Mouse (Mus musculus) spleen, adult 12 weeks (tissue): Measurements from ENCODE around the gene Polr2e.
"Not testable (repeated sequence)": the region's sequence is repeated elsewhere in the genome, so short reads cannot be mapped to it uniquely, and the experiment has no call there.

Experiments
- DNase-seq: peaks from one replicate; pipeline ENCODE4 v3.0.0; 2022; ENCODE audit warnings: low spot score

Polr2e gene

DNA sequence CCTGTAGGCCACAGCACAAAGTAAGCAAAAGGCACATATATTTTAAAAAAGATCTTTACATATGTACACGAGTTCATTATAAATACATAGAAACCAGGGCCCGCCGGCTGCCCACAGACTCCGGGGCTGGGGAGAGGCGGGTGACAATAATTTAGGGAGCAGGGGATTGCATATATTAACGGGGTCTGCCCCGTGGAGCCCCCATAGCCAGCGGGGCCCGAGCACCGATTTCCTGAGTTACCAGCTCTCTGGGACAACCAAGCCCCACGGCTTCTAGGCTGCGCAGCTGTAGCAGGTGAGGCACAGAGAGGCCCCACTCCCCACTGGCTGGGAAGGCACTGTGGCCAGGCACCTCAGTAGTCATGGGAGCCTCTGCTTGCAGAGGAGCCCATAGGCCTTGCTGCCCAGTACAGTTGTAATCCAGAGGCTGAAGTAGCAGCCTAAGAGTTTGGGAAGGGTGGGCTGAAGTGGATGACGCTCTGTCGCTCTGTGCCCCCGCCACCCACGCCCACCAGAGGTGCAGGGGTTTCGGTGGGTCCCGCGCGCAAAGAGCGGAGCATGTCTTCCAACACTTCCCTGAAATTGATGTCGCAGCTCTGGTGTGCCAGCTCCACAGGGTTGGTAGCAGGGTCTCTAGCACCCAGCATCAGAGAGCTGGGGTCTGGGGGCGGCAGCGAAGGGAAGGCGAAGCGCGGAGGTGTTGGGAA, 17.5 kb upstream of the Polr2e start:
- DNase-seq = no peak

DNA sequence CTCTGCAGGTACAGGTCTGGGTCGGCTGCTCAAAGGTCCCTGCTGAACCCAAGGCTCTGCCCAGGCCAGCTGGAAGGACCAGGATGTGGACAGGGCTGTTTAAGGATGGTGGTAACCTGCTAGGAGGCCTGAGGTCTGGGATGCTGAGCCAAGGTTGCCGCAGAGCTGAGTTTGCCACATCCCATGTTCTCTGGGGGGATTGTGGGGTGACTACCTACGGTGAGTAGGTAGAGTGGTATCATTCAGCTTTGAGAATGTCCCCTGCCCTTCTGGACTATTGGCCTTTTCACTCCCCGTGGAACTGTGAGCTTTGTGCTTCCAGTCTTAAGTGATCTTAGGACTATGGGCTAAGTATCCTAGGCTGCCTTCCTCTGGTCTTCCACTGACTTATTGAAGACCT, 16.9 kb upstream of the Polr2e start:
- DNase-seq = no peak

DNA sequence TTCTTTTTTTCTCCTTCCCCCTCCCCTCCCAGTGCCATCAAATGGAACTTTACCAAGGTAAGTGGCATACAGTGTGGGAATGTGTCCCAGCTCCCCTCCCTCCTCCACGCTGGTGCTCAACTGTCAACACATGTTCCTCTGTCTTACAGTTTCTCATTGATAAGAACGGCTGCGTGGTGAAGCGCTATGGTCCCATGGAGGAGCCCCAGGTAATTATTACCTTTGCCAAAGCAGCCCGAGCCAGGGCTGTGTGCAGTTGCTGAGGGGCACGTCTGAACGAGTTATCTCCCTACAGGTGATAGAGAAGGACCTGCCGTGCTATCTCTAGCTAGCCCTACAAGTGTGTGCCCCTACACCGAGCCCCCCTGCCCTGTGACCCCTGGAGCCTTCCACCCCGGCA, 16.3 kb upstream of the Polr2e start:
- DNase-seq = no peak

DNA sequence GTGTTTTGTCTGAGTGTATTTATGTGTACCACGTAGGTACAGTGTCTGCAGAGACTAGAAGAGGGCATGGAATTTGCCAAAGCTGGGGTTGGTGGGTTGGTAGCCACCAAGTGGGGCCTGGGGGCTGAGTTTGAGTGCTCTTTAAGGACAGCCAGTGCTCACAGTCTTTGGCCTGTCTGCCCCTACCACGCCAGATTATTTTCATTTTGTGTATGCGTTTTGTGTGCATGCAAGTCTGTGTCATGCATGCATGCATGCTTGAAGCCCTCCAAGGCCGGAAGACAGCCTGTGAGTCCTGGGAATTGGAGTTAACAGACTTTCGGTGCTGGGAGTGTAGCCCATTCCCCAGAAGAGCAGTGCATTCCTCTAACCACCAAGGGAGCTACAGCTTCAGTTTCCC, 15.8 kb upstream of the Polr2e start:
- no peak for DNase-seq

DNA sequence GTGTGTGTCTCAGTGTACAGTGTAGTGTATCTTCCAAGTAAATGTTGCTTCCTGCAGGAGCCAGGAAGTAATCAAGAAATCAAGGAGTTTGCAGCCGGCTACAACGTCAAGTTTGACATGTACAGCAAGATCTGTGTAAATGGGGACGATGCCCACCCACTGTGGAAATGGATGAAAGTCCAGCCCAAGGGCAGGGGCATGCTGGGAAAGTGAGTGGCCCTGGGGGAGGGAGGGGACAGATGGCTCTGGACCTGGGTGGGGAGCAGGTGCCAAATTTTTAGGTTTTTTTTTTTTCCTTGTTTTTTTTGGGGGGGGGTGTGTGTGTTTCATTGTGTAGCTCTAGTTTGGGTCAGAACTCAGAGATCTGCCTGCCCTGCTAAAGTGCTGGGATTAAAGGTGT, 15.3 kb upstream of the Polr2e start:
- DNase-seq = not testable (repeated sequence)

DNA sequence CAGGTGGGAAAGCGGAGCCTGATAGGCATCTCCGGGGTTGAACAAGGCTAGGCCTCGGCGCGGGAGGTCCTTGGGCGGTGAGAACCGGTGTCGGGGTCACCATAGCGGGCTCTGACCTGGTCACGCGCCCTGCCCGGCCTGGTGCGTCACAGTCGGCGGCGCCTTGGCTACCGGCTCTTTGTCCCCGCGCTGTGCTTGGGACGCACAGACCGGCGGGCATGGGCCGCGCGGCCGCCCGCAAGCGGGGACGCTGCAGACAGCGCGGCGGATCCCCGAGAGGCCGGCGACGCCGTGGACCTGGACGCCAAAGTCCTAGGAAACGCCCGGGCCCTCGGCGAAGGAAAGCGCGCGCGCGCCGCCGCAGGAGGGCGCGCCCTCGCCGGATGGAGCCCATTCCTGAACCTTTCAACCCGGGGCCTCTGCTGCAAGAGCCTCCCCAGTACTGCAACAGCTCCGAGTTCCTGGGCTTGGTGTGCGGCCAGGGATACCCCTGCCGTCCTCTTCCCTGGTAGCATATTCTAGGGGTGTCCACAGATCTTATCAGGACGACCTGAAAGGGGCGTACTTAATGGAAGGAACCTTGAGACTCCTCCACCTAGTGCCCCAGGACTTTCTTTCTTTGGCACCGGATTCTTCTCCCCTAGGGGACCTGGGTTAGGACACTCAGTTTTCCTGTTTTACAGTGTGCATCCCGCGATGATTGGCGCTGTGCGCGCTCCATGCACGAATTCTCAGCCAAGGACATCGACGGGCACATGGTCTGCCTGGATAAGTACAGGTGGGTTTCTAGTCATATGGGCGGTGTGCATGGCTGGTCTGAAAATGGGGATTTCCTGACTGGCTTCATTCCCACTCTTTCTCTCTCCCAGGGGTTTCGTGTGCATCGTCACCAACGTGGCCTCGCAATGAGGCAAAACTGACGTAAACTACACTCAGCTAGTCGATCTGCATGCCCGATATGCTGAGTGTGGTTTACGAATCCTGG, 14.5 kb upstream of the Polr2e start:
- DNase-seq = peak; percentile 62

DNA sequence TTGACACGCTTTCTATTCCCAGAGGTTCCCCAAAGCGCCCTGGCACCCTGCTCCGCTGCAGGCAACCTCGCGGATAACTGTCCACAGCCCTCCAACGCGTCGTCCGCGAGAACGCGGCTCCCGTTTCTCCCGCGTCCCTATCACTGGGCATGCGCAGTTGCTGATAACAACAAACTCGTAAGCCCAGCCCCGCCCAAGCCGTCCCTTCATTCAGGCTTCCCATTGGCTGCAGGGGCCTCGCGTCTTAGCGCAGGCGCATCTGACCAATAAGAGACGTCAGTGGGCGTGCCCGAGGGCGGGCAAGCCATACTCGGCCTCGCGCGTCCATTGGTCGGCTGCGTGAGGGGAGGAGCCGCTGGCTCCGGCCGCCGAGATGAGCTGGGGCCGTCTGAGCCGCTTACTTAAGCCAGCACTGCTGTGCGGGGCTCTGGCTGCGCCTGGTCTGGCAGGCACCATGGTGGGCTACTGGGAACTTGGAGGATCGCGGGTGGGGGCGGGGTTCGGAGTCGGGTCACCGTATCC, 13.7 kb upstream of the Polr2e start:
- peak; percentile 99 for DNase-seq

DNA sequence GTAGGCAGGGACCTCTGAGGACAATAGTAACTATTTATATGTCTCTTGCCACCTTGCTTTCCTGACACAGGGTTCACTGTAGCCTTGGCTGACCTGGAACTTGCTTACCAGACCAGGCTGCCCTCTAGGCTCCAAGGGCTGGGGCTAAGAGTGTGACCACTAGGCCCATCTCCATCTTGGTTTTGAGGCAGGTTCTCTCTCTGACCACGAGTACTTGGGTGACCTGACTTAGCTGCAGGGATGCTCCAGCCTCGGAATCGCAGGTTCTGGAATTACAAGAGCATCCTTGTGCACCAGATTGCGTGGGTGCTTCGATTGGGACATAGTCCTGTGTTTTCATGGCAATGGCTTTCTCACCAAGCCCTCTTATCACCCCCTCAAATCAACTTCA, 12.8 kb upstream of the Polr2e start:
- no peak for DNase-seq

DNA sequence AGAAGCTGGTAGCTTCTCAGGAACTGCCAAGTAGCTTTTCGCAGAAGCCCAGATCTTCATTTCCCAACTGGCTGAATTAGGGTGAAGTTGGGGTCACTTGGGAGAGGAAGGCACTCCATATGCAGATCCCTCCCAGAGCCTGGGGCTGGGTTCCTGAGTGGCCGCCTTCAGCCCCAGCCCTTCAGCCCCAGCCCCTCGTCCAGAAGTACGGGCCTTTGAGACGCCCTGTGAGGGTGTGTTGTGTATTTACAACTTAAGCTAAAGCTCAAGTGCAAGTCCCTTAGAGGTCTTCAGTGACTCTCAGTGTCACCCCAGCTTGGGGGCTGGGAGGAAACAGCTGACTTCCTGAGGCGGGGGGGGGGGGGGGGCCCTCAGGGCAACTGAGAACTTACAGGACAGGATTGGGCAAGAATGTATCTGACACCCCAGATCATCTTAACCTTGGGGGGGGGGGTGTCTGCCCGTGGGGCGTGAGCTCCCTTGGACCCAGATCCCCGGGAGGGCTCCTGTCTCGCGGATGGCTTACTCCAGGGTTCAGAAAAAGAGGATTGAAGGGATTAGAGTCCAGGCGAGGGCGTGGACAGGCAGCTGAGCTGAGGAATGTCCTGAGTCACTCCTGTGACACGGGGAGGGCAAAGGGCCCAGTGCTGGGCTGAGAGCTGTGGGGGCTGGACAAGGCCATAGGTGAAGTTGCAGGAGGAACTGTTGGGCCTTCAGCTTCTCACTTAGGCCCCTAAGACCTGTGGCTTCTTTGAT, 12.2 kb upstream of the Polr2e start:
- DNase-seq = no peak

DNA sequence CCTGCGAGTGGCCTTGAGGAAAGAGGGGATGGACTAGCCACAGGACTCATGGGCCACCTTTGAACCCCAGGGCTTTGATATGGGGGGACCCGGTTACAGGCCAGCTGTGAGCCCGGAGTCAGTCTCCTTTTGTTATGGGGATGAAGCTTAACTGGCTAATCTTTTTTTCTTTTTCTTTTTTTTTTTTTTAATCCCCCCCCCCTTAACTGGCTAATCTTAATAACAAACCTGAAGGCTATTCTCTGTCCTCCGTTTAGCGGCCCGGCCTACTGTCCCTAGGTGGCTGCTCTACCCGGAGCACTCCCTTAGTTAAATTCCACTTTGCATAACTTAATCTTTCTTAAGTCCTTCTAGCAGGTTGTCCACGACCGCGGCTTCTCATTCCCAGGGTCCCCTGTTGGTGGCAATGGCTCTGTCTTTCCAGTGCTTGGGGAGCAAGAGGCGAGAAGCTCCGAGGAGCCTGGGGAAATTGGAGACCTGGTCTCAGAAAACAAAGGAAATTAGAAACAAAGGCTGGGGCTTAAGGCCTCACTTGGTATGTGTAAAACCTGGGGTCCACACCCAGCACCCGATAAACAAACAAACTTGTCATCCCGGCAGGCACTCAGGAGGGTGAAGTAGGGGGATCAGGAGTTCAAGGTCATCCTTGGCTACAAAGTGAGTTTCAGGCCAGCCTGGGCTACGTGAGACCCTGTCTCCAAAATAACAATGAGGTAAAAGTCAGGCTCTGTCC, 11.5 kb upstream of the Polr2e start:
- no peak for DNase-seq

DNA sequence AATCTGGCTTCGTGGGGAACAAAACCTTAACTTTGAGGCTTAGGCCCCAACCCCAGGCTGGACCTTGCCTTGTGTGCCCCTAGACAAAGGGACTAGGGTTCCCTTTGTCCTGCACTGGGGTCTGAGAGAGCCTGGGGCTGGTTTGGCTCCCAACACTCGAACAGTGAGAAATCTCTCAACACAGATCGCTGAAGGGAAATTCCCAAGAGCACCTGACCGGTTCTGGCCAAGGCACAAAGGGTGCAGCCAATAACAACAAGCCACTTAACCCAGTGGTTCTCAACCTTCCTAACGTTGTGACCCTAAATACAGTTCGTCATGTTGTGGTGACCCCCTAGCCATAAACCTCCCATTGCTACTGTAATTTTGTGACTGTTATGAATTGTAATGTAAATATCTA, 10.6 kb upstream of the Polr2e start:
- no peak for DNase-seq

DNA sequence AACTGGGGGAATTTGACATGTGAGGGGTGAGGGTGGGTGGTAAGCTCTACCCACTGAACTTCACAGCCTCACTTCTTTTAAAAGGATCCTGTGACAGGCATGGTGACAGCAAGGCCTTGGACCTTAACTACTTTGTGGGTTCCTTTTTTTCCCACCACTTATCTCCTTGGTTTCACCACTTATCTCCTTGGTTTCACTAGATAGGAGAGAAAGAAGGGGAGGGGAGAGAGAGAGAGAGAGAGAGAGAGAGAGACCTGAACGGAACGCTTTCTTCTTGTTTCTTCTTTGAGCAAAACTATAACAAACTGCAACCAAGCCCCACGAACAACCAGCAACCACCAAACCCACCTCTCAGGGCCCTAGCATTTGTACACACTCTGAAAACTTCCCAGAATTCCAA, 9.2 kb upstream of the Polr2e start:
- no peak for DNase-seq

DNA sequence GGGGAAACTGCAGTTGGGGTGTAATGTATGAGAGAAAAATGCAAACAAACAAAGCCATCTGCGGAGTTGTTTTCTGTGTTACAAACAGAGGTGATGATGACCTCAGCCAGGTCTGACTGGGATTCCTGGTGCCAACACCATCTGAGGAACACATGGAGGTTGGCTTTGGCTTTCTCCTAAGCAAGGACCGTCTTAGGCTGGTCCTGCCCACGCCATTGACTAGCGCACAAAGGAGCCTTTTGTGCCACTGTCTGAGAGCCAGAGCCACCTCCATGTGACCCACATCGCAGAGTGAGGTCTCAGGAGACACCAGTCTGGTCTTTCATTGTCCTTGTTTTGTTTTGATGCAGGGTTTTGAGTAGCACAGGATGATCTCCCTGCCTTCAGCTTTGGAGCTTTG, 8.8 kb upstream of the Polr2e start:
- DNase-seq = no peak

DNA sequence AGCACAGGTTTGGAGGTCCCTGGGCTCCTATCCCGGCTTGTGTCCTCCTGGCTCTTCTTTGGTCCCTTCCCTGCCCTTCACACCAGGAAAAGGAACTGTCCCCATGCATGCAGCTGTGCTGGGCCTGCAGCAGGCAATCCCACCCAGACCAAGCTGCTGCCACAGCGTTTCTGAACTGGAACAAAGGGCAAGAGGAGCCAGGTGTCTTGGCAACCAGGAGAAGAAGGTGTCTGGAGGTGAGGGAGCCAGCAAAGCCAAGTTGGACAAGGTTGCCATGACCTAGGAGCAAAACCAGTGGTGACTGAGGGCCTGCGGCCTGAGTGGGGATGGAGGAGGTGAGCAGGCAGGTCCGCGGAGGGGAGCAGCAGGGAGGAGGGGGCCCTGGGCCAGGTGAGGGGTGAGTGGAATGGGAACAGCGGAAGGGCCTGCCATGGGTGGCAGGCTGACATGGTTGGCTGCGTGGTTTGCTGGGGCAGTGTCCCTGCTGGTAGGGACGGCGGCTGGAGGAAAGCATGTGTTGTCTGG, 7.5 kb upstream of the Polr2e start, which contains the start of gene Gpx4:
Gpx4 (plus strand) TSS at position 126 of the 525 bp plus-strand sequence.
- DNase-seq = no peak

DNA sequence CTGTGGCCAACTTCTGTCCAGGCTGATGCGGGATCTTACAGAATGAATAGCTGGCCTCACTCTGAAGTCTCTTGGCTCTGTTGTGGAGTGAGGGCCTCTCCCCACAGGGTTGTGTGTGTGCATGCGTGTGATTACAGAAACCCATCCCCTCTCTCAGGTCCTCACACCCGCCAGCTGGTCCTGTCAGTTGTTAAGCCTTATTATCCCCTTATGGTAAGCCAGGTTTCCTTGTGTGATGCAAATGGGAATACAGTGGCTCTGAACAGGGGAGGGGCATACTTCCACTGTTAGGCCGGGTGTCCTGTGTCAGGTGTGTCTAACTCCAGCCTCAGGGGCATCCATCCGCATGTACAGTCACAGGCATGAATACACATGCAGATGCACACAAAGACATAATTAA, 6.2 kb upstream of the Polr2e start:
- DNase-seq = no peak

DNA sequence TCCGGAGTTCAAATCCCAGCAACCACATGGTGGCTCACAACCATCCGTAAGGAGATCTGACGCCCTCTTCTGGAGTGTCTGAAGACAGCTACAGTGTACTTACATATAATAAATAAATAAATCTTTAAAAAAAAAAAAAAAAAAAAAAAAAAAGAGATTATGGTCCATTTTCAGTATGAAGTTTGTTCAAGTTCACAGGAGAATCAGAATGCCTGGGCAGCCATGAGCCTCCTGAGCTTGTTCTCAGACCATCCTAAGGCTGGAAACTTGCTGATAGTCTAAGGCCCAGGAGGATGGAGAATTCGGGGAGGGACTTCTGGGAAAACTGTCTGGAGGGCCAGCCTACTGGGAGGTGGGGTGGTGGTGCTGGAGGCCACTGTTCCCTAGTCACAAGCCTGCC, 5.8 kb upstream of the Polr2e start:
- not testable (repeated sequence) for DNase-seq

DNA sequence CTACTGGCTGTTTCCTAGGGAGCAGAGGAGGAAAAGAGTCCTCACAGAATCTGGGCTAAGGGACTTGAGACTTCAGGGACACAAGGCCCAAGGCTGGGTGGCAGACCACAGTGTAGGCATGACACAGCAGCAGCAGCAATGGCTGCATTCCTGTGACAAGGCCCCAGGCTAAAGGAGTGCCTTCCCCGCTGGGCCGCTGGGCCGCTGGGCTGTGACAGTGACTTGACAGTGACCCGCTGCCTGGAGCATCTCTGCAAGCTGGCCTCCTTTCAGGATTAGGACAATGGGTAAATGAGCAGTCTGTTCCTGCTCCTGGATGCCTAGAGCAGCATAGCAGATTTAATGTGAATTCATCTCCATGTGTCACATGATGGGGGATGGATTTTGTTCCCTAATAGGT, 4.5 kb upstream of the Polr2e start:
- DNase-seq = no peak

DNA sequence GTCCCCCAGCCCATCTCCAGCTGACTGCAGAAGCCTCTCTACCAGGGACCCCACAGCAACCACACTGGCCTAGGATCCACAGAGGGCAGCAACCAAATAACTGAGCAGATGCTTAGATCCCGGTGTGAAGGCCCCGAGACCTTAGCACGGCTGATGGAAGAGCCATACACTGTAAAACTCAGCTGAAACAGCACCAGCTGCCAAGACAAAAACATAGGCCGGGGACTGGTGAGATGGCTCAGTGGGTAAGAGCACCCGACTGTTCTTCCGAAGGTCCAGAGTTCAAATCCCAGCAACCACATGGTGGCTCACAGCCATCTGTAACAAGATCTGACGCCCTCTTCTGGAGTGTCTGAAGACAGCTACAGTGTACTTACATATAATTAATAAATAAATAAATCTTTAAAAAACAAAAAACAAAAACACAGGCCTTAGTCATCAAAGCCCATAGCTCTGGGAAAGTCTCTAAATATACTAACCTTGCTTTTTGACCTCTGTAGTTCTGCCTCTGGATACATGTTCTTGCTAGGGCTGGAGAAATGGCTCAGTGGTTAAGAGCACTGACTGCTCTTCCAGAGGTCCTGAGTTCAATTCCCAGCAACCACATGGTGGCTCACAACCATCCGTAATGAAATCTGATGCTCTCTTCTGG, 1.9 kb upstream of the Polr2e start:
- DNase-seq = not testable (repeated sequence)

DNA sequence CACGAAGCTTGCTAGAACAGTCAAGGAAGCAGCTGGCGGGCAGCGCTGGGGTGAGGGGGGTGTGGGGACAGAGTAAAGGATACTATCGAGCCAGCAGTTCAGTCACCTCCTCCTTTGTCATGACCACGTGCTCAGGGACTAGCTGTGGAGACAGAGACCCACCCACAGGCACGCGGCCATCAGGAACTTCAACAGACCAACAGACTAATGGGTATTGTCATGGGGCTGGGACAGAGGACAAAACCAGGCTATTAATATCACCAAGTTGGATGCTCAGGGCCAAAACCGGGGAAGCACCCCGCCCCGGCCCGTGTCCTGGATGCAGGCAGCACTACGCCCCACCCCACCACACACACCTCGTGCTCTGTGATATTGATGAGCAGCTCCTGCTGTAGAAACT, 2.8 kb downstream of the Polr2e start:
- DNase-seq = no peak

DNA sequence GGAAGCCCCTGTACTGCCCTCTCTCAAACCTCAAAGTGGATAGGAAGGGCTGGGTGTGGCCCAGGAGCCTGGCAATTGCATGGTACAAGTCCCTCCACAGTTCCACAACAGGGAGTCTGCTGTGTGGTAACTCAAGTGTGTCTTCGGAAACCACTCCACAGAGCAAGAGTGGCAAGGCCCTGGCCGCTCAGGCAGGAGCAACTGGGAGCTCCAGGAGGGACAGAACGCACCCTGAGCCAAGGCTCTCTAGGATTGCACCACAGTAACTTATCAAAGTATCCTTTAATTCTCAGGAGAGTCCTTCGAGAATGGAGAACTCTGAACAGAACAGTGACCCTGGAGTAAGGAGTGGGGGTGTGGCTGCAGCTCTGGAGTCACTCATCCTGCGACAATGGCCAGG, 3.9 kb downstream of the Polr2e start:
- no peak for DNase-seq

DNA sequence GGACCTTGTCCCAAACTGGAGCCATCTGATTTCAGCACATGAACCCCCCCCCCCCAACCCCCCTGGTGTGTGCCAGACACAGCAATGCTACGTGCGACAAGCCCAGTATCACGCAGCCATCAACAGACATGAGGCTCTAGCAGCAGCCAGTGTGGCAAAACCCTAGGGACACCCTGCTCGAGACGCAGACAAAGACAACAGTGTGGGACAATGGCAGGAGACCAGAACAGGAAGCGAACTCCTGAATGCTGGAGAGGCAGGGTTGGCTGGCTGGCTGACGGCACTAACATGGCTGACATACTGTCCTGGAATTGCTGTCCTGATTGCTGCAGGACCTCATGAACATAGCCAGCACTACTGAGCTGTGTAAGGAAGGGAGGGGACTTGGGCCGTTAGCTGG, 4.4 kb downstream of the Polr2e start:
- no peak for DNase-seq
